Mouse (Mus musculus) gastrocnemius, adult 2 months (tissue): ENCODE results near the gene Pilra. TPM values are rescaled to one million over a fixed set of nuclear protein-coding genes. Genes with fewer than 3 reads are reported as not detected.

Experiments
- DNase-seq: peaks from one replicate; pipeline ENCODE4 v3.0.0; 2022
- H3K27ac ChIP-seq: fragments of 200-600 bp; 2 replicates; pipeline ENCODE4 v1.8.1; 2022; ENCODE audit warnings: mild to moderate bottlenecking
- H3K4me3 ChIP-seq: fragments of 200-600 bp; 2 replicates; pipeline ENCODE4 v1.8.1; 2022; ENCODE audit warnings: mild to moderate bottlenecking, moderate library complexity
- CTCF ChIP-seq: fragments of 200-600 bp; IDR thresholded peaks from 2 replicates; pipeline ENCODE4 v1.8.1; 2022; ENCODE audit warnings: antibody characterized with exemption, mild to moderate bottlenecking, moderate library complexity
- intact Hi-C: fragments of 180-260 bp; cut with DNase I; formaldehyde crosslinking; loops from one replicate; pipeline ENCODE4 v1.15.1; 2025
- total RNA-seq, 2 experiments: library from RNA; stranded (reverse); gene quantifications; 2 replicates each; pipeline ENCODE4 v1.2.3; 2021

Gene Pilra
- total RNA-seq, 2 experiments from 2014 or later = 0.20 TPM; not detected in 1

DNA sequence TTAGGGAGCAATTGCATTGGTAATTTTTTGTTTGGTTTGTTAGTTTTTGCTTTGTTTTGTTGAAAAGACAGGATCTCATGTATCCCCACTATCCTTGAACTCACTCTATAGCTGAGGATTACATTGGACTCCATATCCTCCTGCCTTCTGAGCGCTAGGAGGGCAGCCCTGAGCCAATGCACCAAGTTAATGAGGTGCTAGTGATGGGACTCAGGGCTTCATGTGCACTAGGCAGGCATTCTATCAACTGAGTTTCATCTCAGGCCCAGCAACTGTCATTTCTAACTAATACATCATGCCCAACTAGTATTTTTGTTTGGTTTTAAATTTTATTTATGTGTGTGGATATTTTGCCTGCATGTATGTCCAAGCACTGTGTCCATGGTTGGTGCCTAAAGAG lies 29.9 kb downstream of the Pilra start:
- Histone ChIP-seq H3K27ac (no peak overlapping the region), H3K4me3 (no peak overlapping the region)
- no peak for TF ChIP-seq CTCF
- intact Hi-C loops = no loop called here
- DNase-seq = no peak

DNA sequence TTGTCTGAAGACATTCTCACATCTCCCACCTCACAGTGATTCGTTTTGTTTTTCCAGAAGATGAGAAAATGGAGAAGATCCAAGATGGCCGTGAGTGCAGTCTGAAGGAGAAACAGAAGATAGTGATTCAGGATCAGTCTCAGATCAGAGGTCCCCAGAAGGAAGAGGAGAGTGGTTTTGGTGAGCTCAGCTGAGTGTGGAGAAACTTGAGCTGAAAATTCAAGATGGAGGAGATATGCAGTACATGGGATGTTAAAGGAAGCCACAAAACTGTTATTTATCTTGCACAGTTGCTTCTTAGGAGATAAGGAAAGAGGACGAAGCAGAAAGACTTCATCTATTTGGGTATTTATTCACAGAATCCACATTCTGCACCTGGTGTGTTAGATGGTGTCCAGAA lies 35.2 kb downstream of the Pilra start:
- Histone ChIP-seq H3K4me3 (no peak overlapping the region), H3K27ac (no peak overlapping the region)
- no peak for DNase-seq
- intact Hi-C loops = no loop called here
- TF ChIP-seq CTCF = no peak

DNA sequence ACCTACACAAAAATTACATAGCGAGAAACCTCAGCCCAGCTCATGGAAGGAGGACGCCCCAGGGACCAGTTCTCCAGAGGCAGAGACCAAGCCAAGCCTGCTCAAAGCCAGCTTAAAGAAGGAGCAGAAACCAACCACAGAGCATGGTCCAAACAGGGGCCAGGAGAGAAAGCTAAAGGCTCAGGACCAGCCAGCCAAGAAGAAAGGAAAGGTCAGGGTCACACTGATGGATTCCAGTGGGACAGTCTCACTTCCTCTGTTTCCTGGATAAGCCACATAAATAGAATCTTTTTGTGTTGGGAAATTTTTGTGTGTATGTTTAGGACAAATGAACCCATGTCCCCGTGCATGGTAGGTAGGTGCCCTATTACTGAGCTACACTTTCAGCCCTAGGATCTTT lies 39.5 kb downstream of the Pilra start:
- intact Hi-C loops = no loop called here
- DNase-seq = no peak
- no peak overlapping the region for H3K27ac ChIP-seq
- H3K4me3 ChIP-seq = no peak overlapping the region
- no peak for TF ChIP-seq CTCF

DNA sequence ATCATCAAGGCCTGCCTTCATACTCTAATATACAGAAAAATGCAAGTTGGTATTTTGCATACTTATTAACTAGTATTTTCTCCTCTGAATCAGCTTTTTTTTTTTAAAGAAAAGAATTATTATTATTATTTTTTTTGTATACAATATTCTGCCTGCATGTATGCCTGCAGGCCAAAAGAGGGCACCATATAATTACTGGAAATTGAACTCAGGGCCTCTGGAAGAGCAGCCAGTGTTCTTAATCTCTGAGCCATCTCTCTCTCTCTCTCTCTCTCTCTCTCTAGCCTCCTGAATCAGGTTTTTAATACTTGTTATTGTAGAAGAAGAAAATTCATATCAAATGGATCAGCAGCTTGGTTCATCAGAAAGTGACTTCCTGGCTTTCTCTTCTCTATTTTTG lies 44.5 kb downstream of the Pilra start:
- intact Hi-C loops = no loop called here
- TF ChIP-seq CTCF = peak; percentile 52
- no peak overlapping the region for H3K4me3 ChIP-seq
- H3K27ac ChIP-seq = no peak overlapping the region
- DNase-seq = no peak

DNA sequence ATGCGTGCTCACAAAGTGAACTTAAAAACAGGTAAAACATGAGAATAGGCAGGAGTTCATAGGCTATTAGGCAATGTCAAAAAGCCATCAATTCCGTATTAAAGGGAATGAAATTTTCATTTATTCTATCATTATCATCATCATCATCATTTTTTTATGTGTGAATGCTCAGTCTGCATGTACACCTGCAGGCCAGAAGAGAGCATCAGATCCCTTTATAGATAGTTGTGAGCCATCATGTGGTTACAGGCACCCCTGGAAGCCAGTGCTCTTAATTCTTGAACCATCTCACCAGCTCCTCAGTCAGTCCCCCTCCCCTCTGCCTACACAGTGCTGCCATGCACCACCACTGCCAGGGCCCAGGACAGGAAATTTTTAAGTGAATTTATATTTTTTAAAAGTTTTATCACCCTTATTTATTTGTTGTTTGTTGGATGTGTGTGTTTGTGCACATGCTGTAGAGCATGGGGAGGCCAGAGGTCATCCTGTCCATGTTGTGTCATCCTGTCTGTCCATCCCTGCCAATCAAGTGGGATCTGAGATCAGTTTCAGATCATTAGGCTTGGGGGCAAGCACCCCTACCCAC lies 47.0 kb downstream of the Pilra start:
- H3K27ac ChIP-seq = no peak overlapping the region
- intact Hi-C loops = loop anchor here (10.0 kb wide), 2 partner anchors 386 to 444 kb away; partner anchors contain the start of genes Ap4m1 and Mcm7
- TF ChIP-seq CTCF = no peak

DNA sequence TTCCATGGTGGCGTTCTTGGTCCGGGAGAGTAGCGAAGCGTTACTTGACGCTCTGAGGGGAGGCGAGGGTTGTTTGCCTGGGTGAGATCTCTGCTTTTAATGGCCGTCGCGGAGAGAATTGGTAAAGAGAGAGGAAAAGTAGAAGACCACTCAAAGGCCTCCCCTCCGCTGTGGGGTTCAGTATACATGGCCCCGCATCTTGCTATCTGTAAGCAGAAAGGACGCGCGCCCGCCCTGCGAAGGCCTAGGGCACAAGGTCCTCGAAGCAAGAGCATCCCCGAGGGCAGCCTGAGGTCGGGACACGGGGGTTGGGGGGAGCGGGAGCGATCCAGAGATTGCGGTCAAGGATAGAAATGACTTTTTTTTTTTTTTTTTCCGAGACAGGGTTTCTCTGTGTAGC lies 47.9 kb downstream of the Pilra start:
- no peak for TF ChIP-seq CTCF
- intact Hi-C loops = loop anchor here (10.0 kb wide), 2 partner anchors 387 to 443 kb away; partner anchors contain the start of genes Ap4m1 and Mcm7
- Histone ChIP-seq H3K27ac (no peak overlapping the region), H3K4me3 (peak overlapping the region; percentile 89)
- peak; percentile 51 for DNase-seq

More for the DNA sequence above, 47.0 kb downstream of the Pilra start:
- no peak overlapping the region for H3K4me3 ChIP-seq
- DNase-seq = no peak

DNA sequence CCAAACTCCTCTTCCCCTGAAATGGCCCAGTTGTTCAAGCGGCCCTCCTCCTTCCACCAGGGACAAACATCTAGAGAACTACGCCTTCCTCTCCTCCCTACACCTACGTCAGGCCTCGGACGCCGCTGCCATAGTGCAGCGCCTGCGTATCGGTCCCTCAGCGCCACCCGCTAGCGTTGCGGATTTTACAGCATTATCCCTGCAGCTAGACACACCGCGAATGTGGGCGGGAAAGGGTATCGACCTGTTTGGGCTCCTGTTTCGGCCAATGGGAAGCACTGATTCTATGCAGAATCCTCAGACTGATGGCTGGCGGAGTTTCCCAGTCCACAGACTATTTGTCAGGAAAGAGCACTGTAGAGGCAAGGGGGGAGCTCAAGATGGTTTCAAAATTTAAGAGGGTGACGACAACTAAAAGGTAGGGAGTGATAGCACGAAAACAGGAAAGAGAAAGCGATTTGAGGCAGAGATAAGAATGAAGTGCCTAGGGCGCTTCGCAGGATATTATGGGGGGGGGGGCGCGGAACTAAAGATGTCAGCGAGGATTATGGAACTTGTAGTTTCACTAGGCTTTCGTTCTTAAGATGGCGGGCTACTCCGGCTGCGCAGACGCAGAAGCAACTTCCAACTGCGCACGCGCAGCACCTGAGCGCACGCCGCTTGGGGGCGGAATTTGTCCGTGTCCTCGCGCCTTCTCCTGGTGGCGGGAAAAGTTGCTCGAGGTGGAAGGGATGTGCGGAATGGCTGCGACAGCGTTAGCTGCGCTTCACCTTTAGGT lies 48.7 kb downstream of the Pilra start, which contains the start of the genes Mepce and Zcwpw1:
Mepce (minus strand) TSS at position 505 of the 778 bp plus-strand sequence.
Zcwpw1 (plus strand) TSS at position 648 of the 778 bp plus-strand sequence.
- intact Hi-C loops = loop anchor here (10.0 kb wide), 2 partner anchors 387 to 443 kb away; partner anchors contain the start of genes Ap4m1 and Mcm7
- TF ChIP-seq CTCF = peak; percentile 79
- DNase-seq = peak; percentile 96
- H3K4me3 ChIP-seq = peak within 1 kb of the TSS; percentile 89
- H3K27ac ChIP-seq = peak within 1 kb of the TSS; percentile 98

DNA sequence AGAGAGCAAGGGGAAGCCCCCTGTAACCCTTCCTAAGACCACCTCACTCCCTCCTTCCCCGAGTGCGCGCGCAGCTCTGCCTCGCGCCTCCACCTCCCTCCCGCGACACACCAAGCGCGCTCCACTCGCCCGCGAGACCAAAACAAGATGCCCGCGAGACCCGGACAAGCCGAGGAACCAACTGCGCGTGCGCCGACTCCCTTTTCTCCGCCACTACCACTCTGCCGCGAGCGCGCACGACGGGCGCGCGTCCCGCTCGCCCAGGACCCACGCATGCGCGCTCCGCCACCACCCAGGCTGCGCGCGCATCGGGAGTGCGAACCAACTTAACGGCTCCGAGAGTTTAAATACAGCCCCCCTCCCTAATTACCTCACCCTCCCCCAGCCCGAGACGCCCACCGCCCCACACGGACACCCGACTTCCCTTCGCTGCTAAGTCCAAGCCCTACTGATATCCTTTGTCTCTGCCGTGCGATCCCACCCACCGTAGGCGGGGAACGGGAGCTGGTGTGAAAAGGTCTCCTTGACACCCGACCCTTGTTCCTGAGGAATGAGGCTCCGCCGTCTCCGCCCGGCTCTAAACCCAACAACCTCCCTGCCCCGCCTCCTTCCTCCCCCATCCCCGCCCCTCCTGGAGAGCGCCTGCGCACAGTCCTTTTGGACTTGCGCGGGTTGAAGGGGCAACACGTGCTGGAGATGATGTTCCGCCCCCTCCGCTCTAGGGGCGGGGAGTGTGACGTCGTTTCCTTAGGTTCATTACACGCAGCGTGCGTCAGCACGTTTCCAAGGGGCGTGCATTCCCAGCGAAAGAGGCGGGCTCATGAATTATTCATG lies 49.8 kb downstream of the Pilra start:
- H3K27ac ChIP-seq = peak overlapping the region; percentile 98
- no peak for TF ChIP-seq CTCF
- peak overlapping the region; percentile 89 for H3K4me3 ChIP-seq
- intact Hi-C loops = loop anchor here (10.0 kb wide), 2 partner anchors 388 to 442 kb away; partner anchors contain the start of genes Ap4m1 and Mcm7
- DNase-seq = peak; percentile 99

DNA sequence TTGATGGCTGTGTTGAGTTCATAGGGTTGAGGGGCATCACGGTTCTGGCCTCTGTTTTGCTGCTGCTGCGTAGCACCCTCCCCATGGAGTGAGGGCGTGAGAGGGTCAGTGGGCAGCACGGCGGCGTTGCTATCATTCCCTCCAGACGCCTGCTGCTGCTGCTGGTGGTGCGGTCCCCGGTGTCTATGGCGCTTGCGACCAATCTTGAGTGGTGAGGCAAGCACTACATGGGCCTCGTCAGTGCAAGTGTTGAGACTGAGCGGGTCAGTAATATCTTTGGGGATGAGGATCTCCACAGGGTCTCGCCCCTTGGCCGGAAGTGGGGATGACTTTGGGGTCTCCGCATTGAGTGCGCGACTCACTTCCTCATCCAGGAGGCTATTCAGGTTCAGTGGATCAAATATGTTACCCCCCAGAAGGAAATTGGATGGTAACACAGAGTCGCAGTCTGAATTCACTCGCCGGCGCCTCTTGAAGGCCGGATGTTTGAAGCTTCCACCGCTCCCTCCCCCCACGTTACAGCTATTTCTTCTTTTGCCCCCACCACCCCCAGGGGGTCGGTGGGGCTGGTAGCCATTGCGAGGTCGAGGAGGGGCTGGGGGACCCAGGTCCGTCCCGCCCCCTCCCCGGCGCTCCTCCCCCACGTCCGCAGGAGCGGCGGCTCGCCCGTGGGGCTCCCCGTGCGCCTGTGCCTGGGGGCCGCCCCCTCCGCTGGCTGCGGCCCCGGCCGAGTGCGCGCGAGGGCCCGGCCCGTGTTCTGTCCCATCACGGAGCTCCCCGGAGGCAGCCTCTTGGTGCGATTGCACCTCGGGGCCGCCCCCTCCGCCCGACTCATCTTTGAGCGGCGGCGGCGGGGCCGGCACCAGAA lies 50.7 kb downstream of the Pilra start:
- TF ChIP-seq CTCF = no peak
- H3K4me3 ChIP-seq = peak overlapping the region; percentile 89
- intact Hi-C loops = loop anchor here (10.0 kb wide), 2 partner anchors 389 to 441 kb away; partner anchors contain the start of genes Ap4m1 and Mcm7
- H3K27ac ChIP-seq = peak overlapping the region; percentile 98
- DNase-seq = peak; percentile 73

DNA sequence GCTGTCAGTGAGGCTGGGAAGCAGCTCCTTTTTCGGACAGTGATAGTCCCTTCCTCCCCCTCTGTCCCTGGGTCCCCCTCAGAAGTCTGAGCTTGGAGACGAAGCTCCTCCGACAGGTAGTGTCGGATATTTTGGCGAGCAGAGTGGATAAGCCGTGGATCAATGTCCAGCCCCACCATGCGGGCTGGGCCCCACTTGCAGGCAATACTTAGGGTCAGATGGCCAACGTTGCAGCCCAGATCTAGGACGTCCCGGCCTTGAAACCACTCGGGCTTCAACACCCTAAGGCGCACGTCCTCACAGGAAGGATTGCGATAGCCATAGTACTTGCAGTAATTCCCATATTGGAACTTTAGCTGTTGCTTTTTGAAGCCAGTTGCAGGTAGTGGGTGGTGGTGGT lies 51.5 kb downstream of the Pilra start:
- peak overlapping the region; percentile 98; the same call in 1 of the 2 replicates for H3K27ac ChIP-seq
- intact Hi-C loops = loop anchor here (10.0 kb wide), 2 partner anchors 390 to 440 kb away; partner anchors contain the start of genes Ap4m1 and Mcm7
- DNase-seq = peak; percentile 21
- no peak for TF ChIP-seq CTCF
- H3K4me3 ChIP-seq = peak overlapping the region; percentile 89

DNA sequence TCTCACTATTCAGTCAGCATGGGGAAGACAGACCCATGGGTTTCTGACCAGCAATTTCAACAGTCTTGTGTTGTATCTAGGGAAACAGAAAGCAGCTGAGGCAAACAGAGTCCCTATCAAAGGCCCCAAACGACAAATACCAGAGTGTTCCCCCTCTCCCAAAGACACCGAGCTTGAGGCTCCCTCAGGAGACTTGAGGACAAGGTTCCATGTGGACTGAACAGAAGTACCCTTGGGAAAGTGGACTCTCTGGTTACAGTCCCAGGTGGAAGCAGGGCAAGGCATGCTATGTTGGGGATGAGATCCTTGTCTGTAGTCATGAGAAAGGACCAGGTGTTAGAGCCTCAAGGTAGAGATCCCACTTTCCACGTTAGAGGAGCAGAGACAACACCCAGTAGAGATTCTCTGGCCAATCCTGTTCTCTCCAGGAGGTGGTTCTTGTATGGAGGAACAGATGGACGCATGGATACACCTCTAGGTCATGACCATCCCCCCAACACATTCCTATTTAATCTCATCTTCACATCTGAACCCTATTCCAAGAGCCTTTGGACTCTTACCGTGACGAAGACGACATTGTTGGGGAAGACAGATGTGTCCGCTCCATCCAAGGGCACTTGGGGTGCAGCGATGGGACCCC lies 52.1 kb downstream of the Pilra start:
- DNase-seq = no peak
- TF ChIP-seq CTCF = no peak
- H3K27ac ChIP-seq = 0 out of 2 replicates have a peak overlapping the region, but pooled peaks have one; percentile 20
- intact Hi-C loops = loop anchor here (10.0 kb wide), 2 partner anchors 391 to 439 kb away; partner anchors contain the start of genes Ap4m1 and Mcm7
- H3K4me3 ChIP-seq = peak overlapping the region; percentile 89
